Mouse (Mus musculus) monocyte, adult 59 days (primary cell): ENCODE data around the gene Zfp513. TPM values are rescaled to one million over a fixed set of nuclear protein-coding genes. Genes with fewer than 3 reads are reported as not detected.

Source experiments
- total RNA-seq, 2 experiments: library from RNA; stranded (reverse); gene quantifications; one replicate each; pipeline ENCODE4 v1.2.4; 2023

Gene Zfp513
- total RNA-seq = 10 to 100 TPM; 40.5 to 42.8 TPM

DNA sequence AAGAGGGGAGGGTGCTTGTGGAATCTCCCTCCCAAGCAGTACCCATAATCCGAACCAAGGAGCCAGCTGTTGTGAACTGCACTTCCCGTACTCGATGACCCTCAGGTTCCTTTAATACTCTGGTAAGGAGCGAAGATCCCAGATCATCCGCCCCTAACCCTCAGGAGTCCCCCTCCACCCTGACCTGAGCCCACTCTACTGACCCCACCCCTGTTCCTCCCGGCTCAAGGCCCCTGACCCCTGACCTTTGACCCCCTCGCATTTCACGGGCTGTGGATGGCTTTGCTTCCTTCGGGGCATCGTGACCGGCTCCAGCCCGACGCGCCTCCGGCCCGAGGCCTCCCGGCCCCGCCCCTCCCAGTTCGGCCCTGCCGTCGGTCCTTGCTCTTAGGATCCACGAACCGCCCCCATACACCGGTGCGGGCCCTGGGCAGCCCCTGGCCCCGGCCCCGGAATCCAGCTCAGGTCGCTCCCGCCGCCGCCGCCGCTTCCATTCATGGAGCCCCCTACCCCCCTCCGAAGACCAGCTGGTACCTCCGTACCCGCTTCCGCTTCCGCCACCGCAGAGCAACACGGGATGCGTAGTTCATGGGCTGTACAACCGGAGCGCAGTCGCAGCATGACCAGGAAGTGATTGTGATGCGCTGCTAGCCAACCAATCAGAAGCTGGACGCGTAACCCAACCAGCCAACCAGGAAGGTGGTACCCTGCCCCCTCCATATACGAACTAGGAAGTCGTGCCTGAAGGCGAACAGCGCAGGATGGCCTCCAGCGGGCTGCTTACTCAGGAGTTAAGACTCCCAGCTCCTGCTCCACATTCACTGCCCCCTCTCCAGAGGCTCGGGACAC, at the start of gene Zfp513:
Gene Zfp513, minus strand, starts transcription at position 562 of the 849 bp plus-strand sequence.

DNA sequence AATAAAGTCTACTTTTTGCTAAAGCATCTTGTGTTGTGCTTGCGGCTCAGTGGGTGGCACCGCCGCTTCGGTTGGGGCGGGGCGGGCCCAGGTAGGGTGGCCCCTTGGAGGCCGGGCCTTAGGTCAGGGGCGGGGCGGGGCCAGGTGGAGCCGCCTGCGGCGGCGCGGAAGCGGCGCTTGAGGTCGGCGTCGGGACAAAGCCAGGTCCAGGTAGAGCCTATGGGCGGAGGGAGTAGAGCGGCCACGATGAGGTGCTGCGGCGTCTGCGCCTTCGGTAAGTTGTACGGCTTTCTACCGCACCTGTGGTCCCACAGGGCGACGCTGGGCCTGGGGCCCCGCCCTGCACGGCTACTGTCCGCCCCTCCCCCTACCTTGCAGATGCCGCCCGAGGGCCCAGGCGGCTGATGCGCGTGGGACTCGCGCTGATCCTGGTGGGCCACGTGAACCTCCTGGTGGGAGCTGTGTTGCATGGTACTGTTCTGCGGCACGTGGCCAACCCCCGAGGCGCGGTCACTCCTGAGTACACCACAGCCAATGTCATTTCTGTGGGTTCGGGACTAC, 49.5 kb upstream of the Zfp513 start, which contains the start of gene Krtcap3:
Gene Krtcap3, plus strand, starts transcription at position 151 of the 561 bp plus-strand sequence.

DNA sequence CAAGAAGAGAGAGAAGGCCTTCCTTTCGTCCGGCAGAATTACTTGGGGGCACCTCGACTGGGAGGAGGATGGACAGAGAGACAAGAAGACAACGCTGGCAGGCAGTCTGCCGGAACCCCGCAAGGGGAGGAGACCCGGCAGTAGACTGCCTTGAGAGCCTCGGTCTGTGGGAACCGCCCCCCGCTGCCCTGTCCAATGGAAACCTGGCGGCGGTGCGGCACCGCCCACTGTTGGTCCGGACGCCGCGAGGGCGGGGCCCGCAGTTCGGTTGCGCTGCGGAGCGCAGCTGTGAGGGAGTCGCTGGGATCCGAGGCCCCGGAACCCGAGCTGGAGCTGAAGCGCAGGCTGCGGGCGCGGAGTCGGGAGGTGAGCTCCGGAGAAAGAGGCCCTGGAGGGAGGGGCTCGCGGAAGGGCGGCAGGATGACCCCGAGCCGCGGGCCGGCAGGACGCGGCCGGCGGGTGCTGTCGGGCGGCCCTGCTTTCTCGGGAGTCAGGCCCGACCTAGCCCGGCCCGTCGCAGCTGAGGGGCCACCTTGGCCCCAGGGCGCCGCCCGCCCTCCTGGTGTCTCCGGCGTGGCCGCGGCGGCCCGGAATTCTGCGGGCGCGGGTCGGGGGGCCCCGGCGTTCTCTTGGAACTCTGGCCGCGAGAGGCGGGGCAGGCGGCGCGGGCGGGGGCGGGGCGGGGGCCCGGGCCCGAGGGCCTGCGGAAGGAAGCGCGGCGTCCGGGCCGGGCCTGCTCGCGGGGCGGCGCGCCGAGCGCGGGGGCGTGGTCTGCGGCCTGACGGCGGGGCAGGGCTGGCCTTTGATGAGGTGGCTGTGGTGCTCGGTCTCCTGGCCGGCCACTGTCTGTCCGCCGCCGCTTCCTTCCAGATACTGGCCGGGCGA, 38.8 kb upstream of the Zfp513 start, which contains the start of the genes Nrbp1 and Gm9970:
Gene Nrbp1, plus strand, starts transcription at position 228 of the 885 bp plus-strand sequence.
Gene Gm9970, minus strand, starts transcription at position 596 of the 885 bp plus-strand sequence.

DNA sequence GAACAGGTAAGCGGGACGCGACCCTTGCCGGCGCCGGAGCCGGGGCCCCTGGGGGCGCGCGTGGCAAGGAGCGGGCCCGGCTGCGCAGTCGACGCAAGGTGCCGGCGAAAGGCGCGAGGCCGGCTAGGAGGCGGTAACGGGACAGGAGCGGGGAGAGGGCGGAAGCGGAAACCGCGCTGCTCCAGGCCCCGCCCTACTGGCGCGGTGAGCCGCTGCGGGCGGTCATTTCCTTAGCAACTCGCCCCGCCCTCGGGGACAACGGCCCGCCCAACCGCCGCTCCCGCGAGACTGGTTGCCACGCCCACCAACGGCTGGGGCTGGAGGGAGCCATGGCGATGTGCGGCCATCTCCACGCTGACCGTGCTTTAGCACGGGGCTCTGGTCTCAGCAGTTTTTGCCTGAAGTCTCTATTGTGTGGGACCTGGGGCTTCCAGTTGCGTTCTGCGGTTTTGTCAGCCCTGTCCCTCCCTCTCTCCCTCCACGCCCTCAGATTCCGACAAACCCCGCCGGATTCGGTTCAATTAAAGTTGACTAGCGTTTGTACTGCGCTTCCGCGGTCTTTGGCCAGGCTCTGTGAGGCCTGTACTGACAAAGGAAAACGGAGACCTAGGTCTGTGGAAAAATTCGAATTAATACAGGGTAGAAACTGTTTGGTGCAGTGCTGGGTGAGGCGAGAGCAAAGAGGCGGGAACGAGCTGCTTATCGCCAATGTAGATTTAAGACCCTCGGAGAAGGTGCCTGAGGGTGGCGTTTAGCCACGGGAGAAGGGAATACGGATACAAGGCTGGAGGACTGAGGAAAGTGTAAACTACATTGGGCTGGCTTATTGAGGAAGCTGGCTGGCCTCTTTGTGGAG, 18.6 kb upstream of the Zfp513 start, which contains the start of gene Ppm1g:
Gene Ppm1g, minus strand, starts transcription at position 240 of the 856 bp plus-strand sequence.

DNA sequence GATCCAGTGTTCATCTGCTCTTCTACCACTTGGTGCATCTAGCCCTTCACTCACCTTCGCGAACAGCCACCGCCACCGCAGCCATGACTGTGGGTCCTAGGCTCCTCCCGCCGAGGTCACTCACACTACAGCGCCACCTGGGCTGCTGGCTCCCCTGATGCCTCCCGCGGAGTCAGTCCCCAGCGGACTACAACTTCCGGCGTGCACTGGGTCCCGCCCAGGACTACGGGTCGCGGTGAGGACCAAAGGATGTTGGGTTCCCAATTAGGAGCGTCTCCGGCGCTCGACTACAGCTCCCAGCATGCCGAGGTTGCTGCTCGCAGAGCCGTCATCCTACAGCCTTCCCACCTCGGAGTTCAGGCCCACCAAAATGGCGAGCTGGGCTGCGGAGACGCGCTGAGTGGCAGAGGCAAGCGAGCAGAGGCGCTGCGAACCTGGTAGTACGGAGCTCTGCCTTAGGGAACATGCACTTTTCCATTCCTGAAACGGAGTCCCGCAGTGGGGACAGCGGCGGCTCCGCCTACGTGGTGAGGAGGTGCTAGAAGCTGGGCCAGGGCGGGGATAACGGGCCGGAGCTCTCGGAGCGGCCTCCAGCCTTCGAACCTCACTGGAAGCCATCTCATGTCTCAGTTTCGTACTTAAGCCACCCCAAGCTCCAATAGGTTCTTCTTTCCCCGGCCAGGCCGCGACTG, 9.0 kb downstream of the Zfp513 start, which contains the start of the genes Snx17 and Eif2b4:
Gene Snx17, plus strand, starts transcription at position 289 of the 692 bp plus-strand sequence.
Gene Eif2b4, minus strand, starts transcription at position 492 of the 692 bp plus-strand sequence.

DNA sequence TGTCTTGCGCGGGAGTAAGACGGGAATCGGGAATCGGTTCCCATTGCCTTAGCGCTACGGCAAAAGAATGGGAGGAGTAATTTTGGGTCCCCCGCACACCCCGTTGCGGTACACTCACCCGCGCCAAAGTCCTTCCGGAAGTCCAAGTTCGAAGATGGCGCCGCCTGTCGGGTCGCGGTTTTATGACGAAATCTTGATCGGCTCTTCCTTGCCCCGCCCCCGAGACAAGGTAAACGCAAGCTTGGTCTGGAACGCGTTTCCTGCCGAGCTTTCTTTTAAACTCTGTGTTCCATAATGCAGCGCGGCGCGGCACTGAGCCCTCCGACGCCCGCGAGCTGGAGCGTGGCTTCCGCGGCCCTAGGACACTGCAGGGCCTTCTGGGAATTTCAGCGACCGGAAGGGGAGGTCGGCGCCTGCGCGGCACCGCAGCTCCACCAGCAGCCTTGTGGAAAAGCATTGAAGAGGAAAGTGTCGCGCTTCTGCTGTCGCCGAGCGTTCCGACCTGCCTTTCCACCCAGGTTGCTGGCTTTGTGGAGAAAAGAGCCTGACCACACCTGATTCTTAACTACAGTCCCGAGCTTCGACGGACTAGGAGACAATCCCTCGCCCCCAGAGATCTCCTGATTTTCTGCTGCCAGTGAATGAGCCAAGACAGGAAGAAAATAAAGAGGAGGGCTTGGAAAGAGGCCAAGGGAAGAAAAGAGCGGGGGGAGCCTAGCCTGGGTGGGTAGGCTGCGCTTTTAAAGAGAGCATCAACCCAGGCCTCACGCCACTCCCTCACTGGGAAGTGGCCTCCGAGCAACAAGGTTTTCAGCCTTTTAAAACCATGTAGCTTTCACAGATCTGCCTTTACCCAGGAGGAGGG, 22.1 kb downstream of the Zfp513 start, which contains the start of the genes Gm29609 and Gtf3c2:
Gene Gm29609, minus strand, starts transcription at position 146 of the 865 bp plus-strand sequence.
Gene Gtf3c2, minus strand, starts transcription at position 379 of the 865 bp plus-strand sequence.

DNA sequence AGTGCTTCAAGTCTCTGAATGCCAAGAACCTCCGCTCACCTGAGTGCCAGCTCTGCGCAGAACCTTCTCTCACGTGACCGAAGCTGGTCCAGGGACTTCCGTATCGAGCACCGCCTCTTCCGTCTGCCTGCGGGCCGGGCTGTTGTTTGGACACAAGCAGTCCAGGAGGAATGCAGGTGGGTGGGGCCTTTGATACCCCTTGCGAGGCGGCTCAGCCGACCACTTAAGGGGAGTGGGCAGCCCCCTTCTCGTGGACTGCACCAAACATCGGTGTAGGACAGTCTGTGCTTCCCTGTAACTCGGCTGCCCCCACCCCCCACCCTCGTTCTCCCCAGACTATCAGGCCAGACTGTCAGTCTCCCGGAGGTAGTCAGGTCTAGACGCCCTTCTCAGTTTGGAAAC, 48.0 kb downstream of the Zfp513 start, which contains the start of gene Mpv17:
Gene Mpv17, minus strand, starts transcription at position 100 of the 402 bp plus-strand sequence.

Other genes with a start within 250 kb of the Zfp513 start
- gene Preb, start 241.9 kb downstream of the Zfp513 start, total RNA-seq = 100 to 1,000 TPM; 233 to 245 TPM
- not detected for gene Tcf23, start 233.6 kb downstream of the Zfp513 start, total RNA-seq
- gene Atraid, start 154.0 kb downstream of the Zfp513 start, total RNA-seq = 10 to 100 TPM; 35.0 to 42.6 TPM
- gene Slc5a6, start 153.4 kb downstream of the Zfp513 start, total RNA-seq = 1 to 10 TPM; 5.9 to 7.9 TPM
- gene Cad, start 147.5 kb downstream of the Zfp513 start, total RNA-seq = 10 to 100 TPM; 17.6 to 20.7 TPM
- gene Dnajc5g, start 96.0 kb downstream of the Zfp513 start, total RNA-seq = not detected
- not detected for gene Slc30a3, start 94.1 kb downstream of the Zfp513 start, total RNA-seq
- gene Trim54, start 85.6 kb downstream of the Zfp513 start, total RNA-seq = not detected
- not detected for gene Ucn, start 63.5 kb downstream of the Zfp513 start, total RNA-seq
- gene Mpv17, start 48.1 kb downstream of the Zfp513 start, total RNA-seq = 10 to 100 TPM; 23.0 to 25.1 TPM
- gene Gm29609, start 22.4 kb downstream of the Zfp513 start, total RNA-seq = 1 to 10 TPM; 1.0 to 3.6 TPM
- gene Gtf3c2, start 22.2 kb downstream of the Zfp513 start, total RNA-seq = 100 to 1,000 TPM in 1 of 2 experiments, 10 to 100 TPM in 1; 87.8 to 104 TPM
- 10 to 100 TPM; 64.1 to 75.9 TPM for gene Snx17, start 9.1 kb downstream of the Zfp513 start, total RNA-seq
- gene Eif2b4, start 8.9 kb downstream of the Zfp513 start, total RNA-seq = 10 to 100 TPM; 18.8 to 21.9 TPM
- 10 to 100 TPM; 81.2 to 81.7 TPM for gene Ppm1g, start 18.4 kb upstream of the Zfp513 start, total RNA-seq
- 100 to 1,000 TPM; 178 to 180 TPM for gene Nrbp1, start 38.6 kb upstream of the Zfp513 start, total RNA-seq
- gene Gm9970, start 38.9 kb upstream of the Zfp513 start, total RNA-seq = not detected
- 10 to 100 TPM in 1 of 2 experiments, 1 to 10 TPM in 1; 7.8 to 10.9 TPM for gene Krtcap3, start 49.4 kb upstream of the Zfp513 start, total RNA-seq
- gene Ift172, start 88.8 kb upstream of the Zfp513 start, total RNA-seq = 10 to 100 TPM; 24.1 to 25.1 TPM
- gene Fndc4, start 93.8 kb upstream of the Zfp513 start, total RNA-seq = not detected
- not detected for gene Gckr, start 95.1 kb upstream of the Zfp513 start, total RNA-seq